Mouse (Mus musculus) liver, embryonic 14.5 days (tissue): ENCODE data around the gene Abcb10. TPM values are rescaled to one million over a fixed set of nuclear protein-coding genes. Genes with fewer than 3 reads are reported as not detected.

ENCODE experiments used
- ATAC-seq: fragments of 200-750 bp; cut with Nextera tagmentation; 2 replicates; pipeline ENCODE4 v1.8.0; 2017; ENCODE audit warnings: moderate number of reproducible peaks, mild to moderate bottlenecking, moderate library complexity; ENCODE audit not compliant: insufficient read depth
- DNase-seq, 3 experiments: peaks; one replicate each; pipeline ENCODE4 v3.0.0-alpha.2; 2012 to 2013; ENCODE audit warnings: low read depth in 3 of 3, low spot score in 3 of 3
- H3K27ac ChIP-seq: fragments of 300-500 bp; sonication (generic); 2 replicates; pipeline ENCODE4 v1.5.1; 2014; ENCODE audit warnings: moderate library complexity, mild to moderate bottlenecking, control low read depth, inconsistent platforms
- H3K27me3 ChIP-seq: fragments of 300-500 bp; sonication (generic); 2 replicates; pipeline ENCODE4 v1.6.1; 2014; ENCODE audit warnings: mild to moderate bottlenecking, low read length, moderate library complexity; ENCODE audit not compliant: control insufficient read depth, insufficient read depth
- H3K36me3 ChIP-seq: fragments of 300-500 bp; sonication (generic); replicated peaks from 2 replicates; pipeline ENCODE4 v1.6.1; 2014; ENCODE audit warnings: low read depth; ENCODE audit not compliant: control insufficient read depth, insufficient read depth
- H3K4me1 ChIP-seq, 2 experiments: fragments of 200-500 bp in 1 of 2; fragments of 300-500 bp in 1 of 2; sonication (generic) in 1 of 2; replicated peaks; 2 replicates each; pipeline ENCODE4 v1.6.1; 2012 to 2014; ENCODE audit warnings: antibody characterized with exemption in 1 of 2, inconsistent platforms in 1 of 2, low read length in 1 of 2; ENCODE audit not compliant: control insufficient read depth in 2 of 2, insufficient read depth in 2 of 2
- H3K4me2 ChIP-seq: fragments of 300-500 bp; sonication (generic); 2 replicates; pipeline ENCODE4 v1.6.1; 2014; ENCODE audit warnings: low read depth, mild to moderate bottlenecking, control low read depth, moderate library complexity
- H3K4me3 ChIP-seq, 2 experiments: fragments of 200-500 bp in 1 of 2; fragments of 300-500 bp in 1 of 2; sonication (generic) in 1 of 2; 2 replicates each; pipeline ENCODE4 v1.5.1; 2012 to 2014; ENCODE audit warnings: low read depth in 2 of 2, low read length in 2 of 2, mild to moderate bottlenecking in 2 of 2, control low read depth in 1 of 2, inconsistent platforms in 1 of 2, moderate library complexity in 1 of 2; ENCODE audit not compliant: insufficient read depth in 1 of 2
- H3K9ac ChIP-seq: fragments of 300-500 bp; sonication (generic); replicated peaks from 2 replicates; pipeline ENCODE4 v1.6.1; 2014; ENCODE audit warnings: mild to moderate bottlenecking, control low read depth, moderate library complexity
- H3K9me3 ChIP-seq: fragments of 300-500 bp; sonication (generic); 2 replicates; pipeline ENCODE4 v1.6.1; 2016; ENCODE audit warnings: low read length, mixed read lengths; ENCODE audit not compliant: control insufficient read depth
- CTCF ChIP-seq: IDR thresholded peaks from 2 replicates; pipeline ENCODE4 v1.5.1; 2016; ENCODE audit warnings: antibody characterized with exemption, low read depth, control low read depth
- EP300 ChIP-seq: IDR thresholded peaks from 2 replicates; pipeline ENCODE4 v1.6.1; 2016; ENCODE audit warnings: antibody characterized with exemption, low read depth
- WGBS: fragments of 180-500 bp; shearing (Covaris S2); extraction: QIAGEN DNeasy Blood & Tissue Kit; methylation state at CpG from one replicate; pipeline ENCODE4 v1.1.7; 2014; ENCODE audit not compliant: insufficient replicate concordance; 5-methylcytosine and 5-hydroxymethylcytosine counted together
- polyA plus RNA-seq, 2 experiments: library from polyadenylated mRNA; depleted of rRNA in 1 of 2; stranded (reverse) in 1 of 2; unstranded in 1 of 2; fragments of >200 nt; fragmentation: Nextera tagmentation in 1 of 2; extraction: Ambion mirVana in 1 of 2; gene quantifications; 2 replicates each; pipeline versions ENCODE4 v1.2.1 to v1.2.3; 2012 to 2014

Gene Abcb10
- polyA plus RNA-seq, 2 experiments: 83.0 to 129 TPM

DNA sequence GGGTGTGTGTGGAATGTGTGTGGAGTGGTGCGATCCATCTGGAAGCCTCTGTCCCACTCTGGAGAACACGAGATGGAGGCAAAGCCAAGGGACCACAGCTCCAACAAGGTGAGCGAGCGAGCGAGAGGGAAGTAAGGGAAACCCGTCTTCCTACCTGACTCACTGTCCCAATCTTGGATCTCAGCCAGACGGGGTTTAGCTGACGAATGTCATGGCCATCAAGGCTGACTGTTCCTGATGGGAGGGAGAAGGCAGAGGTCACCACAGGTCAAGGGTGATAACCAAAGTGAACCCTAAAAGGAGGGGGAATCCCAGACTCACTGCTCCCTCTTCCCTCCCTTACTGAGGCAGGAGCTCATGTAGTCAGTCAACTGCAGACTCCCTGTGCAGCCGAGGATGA lies 22.9 kb downstream of the Abcb10 start:
- Histone ChIP-seq H3K4me3 (no peak overlapping the region), H3K4me2 (no peak overlapping the region), H3K36me3 (peaks cover 100% of the 10 kb centered on the region), H3K9me3 (no peaks in the 10 kb centered on the region), H3K9ac (no peak overlapping the region), H3K4me1 (0 out of 4 replicates have a peak, but pooled peaks cover 0 to 2% of the 10 kb centered on the region in 2 experiments), H3K27me3 (no peaks in the 10 kb centered on the region), H3K27ac (no peak overlapping the region)
- WGBS: 85% methylated on average over 9 of the region's 9 CpGs
- DNase-seq: no peak
- no peak for TF ChIP-seq CTCF
- no peak for TF ChIP-seq EP300
- no peak for ATAC-seq

DNA sequence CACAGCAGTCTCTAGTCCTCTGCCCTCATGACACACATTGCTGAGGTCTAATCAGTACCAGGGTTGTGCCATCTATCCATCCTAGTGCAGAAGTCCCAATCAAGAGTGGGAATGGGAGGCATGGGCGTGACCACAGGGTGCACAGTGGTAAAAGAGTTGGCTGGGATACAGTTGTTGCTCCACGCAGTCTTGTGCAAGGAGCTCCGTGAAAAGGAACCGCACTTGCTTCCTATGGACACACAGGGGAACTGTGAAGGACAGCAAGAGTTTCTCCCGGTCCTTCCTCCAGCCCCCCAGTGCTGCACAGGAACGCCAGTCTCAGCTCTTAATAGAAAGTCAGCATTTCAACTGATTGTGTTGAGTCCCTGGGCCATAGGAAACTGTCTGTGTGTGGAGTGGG lies 23.4 kb downstream of the Abcb10 start:
- Histone ChIP-seq H3K9me3 (no peaks in the 10 kb centered on the region), H3K4me2 (no peak overlapping the region), H3K36me3 (peaks cover 100% of the 10 kb centered on the region), H3K9ac (no peak overlapping the region), H3K4me1 (0 out of 4 replicates have a peak, but pooled peaks cover 0 to 2% of the 10 kb centered on the region in 2 experiments), H3K27me3 (no peaks in the 10 kb centered on the region), H3K4me3 (no peak overlapping the region), H3K27ac (no peak overlapping the region)
- TF ChIP-seq CTCF (no peak), EP300 (no peak)
- DNase-seq: no peak
- 91% methylated on average over 6 of the region's 6 CpGs for WGBS
- ATAC-seq: no peak

DNA sequence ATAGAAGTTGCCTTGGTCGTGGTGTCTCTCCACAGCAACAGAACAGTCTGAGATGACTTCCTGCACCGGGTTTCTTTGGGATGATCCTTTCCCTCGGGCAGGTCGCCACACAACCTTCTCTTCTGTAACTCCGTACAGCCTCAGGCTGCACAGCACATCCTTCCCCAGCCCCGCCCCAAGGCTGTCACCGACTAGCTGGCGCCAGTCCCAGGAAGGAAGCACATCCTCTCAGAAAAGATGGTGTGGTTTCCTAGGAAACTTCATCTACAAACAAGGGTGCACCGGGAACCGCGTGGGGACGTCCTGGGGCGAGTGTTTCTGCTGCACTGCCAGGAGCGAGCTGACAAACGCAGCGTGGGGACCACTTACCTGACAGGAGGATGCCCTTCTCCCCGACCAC lies 24.8 kb downstream of the Abcb10 start:
- 86% methylated on average over 17 of the region's 17 CpGs for WGBS
- Histone ChIP-seq H3K4me3 (no peak overlapping the region), H3K27ac (no peak overlapping the region), H3K9me3 (no peaks in the 10 kb centered on the region), H3K4me2 (no peak overlapping the region), H3K27me3 (no peaks in the 10 kb centered on the region), H3K9ac (no peak overlapping the region), H3K4me1 (0 out of 4 replicates have a peak, but pooled peaks cover 0 to 2% of the 10 kb centered on the region in 2 experiments), H3K36me3 (peaks cover 100% of the 10 kb centered on the region)
- no peak for ATAC-seq
- TF ChIP-seq CTCF: no peak
- no peak for TF ChIP-seq EP300
- no peak for DNase-seq

DNA sequence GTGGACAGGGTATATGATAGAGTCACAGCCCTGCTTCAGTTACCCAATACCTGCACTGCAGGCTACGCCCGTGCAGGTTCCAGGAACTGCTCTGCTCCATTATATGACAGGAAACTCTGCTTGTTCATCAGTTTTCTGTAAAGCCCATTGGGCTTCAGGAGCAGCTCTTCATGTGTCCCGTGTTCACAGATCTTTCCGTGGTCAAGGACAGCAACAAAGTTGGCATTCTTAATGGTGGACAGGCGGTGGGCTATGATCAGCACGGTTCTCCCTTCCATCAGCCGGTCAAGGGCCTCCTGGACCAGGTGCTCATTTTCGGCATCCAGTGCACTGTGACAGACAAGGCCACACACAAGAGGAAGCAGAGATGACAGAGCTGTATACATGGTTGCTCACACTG lies 28.7 kb downstream of the Abcb10 start:
- TF ChIP-seq CTCF (no peak), EP300 (no peak)
- H3K9ac ChIP-seq: no peak overlapping the region
- no peak for ATAC-seq
- H3K4me3 ChIP-seq: no peak overlapping the region
- no peaks in the 10 kb centered on the region for H3K9me3 ChIP-seq
- peaks cover 0 to 5% of the 10 kb centered on the region in 2 experiments; a peak in 2 of 4 replicates for H3K4me1 ChIP-seq
- WGBS: 88% methylated on average over 8 of the region's 8 CpGs
- H3K36me3 ChIP-seq: peaks cover 88% of the 10 kb centered on the region
- H3K27me3 ChIP-seq: no peaks in the 10 kb centered on the region
- DNase-seq: no peak
- H3K27ac ChIP-seq: no peak overlapping the region
- no peak overlapping the region for H3K4me2 ChIP-seq

DNA sequence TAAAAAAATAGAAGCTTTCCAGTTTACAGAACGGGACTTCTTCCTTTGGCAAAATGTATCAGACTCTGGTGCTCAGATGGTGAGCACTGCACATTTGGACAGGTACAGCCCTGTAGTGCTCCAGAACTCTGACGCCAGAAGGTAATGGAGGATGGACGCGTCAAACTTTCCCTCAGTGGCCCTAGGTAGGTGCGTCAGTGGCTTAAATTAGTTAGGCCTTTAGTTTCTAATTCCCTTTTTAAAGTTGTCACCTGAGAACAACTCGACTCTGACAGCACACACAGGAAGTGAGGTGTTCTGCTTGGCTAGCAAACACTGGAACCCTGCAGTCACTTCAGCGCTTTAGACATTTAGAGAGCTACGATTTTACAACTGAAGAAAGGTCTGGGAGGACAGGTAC lies 29.2 kb downstream of the Abcb10 start:
- WGBS: 89% methylated on average over 8 of the region's 8 CpGs
- no peak for TF ChIP-seq EP300
- no peak for TF ChIP-seq CTCF
- H3K27me3 ChIP-seq: no peaks in the 10 kb centered on the region
- no peak overlapping the region for H3K27ac ChIP-seq
- ATAC-seq (no peak), DNase-seq (no peak)
- H3K36me3 ChIP-seq: peaks cover 82% of the 10 kb centered on the region
- H3K9me3 ChIP-seq: no peaks in the 10 kb centered on the region
- H3K9ac ChIP-seq: no peak overlapping the region
- H3K4me2 ChIP-seq: no peak overlapping the region
- peaks cover 0 to 5% of the 10 kb centered on the region in 2 experiments; a peak in 2 of 4 replicates for H3K4me1 ChIP-seq
- no peak overlapping the region for H3K4me3 ChIP-seq
